Mouse (Mus musculus) adrenal gland, adult 8-10 months (tissue): ENCODE results near the gene Gm28043. TPM values are rescaled to one million over a fixed set of nuclear protein-coding genes. Genes with fewer than 3 reads are reported as not detected.
A peak's percentile ranks its signal among the peaks of the same experiment; 100 is the strongest.

ENCODE experiments used
- DNase-seq: peaks from one replicate; pipeline ENCODE4 v3.0.0; 2022
- total RNA-seq, 4 experiments: library from RNA; stranded (reverse); gene quantifications; 2 replicates each; pipeline ENCODE4 v1.2.4; 2022

The Gm28043 gene
- total RNA-seq, 4 experiments from 2014 or later: 3.1 to 8.1 (median 5.0) TPM

DNA sequence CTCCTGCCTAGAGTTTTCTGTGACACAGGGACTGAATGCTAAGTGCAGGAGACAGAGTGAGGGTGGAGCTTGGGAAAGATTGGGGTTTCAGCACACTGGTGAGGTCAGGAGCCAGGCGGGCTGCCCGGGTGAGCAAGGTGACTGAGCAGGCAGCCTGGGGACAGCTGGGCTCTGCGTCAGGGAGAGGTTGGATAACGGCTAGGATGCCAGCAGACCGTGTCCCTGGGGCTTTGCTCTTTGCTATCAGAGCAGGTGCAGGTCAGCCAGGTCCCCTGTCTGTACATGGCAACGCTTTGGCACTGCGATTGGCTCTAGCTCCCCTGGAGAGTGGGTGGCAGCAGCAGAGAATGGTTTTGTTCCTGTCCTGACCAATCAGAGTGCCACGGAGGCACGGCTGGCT is 12.6 kb downstream of the Gm28043 start:
- DNase-seq: no peak

DNA sequence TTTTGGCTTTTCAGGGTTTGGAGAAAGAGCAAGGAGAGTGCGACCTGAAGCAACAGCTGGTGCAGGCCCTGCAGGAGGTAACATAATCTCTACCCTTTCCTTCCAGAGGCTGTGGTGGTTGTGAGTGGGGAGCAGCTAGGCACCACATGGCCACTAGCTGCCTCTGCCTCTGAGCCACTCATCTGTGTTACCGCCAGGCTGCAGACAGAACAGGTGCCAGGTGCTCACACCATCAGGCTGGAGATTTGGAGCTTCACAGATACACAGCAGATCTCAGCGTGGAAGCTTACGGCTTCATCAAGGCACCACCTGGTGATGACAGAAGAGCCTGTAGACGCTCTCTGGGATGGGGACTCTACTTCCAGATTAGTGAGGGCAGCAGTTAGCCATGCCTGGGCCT is 14.3 kb downstream of the Gm28043 start:
- no peak for DNase-seq

GRCm38 (mm10) chr17:29629620-29630019 is 14.9 kb downstream of the Gm28043 start:
- DNase-seq: no peak

DNA sequence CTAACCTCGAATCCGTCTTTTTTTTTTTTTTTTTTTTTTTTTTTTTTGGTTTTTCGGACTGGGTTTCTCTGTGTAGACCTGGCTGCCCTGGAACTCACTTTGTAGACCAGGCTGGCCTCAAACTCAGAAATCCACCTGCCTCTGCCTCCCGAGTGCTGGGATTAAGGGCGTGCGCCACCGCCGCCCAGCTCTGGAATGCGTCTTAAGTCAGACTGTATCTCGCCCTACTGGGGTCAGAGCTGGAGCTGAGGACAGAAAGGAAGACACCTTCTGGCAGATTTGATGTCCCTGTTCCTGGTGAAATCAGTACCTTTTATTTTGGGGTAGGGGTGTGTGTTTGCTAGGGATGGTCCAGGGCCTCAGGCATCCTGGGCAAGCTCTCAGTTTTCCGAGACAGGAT is 17.6 kb downstream of the Gm28043 start:
- no peak for DNase-seq

DNA sequence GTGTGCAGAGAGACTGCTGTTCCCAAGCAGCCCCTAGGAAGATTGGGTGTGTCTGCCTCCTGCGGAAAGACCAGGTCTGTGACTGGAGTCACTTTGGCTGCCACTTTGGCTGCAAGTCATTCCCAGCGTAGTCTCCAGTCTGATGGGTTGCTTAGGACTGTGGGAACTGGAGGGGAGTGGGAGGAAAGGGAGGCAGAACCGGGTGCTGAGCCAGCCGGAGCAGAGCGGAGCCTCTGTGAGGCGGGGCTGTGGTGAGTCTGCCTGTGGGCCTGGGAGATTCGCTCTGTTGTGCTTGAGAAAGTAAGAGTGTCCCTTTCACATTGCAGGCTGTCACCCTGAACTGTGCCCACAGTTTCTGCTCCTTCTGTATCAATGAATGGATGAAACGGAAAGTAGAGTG is 20.8 kb downstream of the Gm28043 start:
- DNase-seq: no peak

- DNase-seq: no peak
Observed at GRCm38 (mm10) chr17:29636118-29636517, 21.4 kb downstream of the Gm28043 start.

GRCm38 (mm10) chr17:29637377-29637776 is 22.7 kb downstream of the Gm28043 start:
- DNase-seq: no peak

GRCm38 (mm10) chr17:29637895-29638294 is 23.2 kb downstream of the Gm28043 start:
- DNase-seq: no peak

DNA sequence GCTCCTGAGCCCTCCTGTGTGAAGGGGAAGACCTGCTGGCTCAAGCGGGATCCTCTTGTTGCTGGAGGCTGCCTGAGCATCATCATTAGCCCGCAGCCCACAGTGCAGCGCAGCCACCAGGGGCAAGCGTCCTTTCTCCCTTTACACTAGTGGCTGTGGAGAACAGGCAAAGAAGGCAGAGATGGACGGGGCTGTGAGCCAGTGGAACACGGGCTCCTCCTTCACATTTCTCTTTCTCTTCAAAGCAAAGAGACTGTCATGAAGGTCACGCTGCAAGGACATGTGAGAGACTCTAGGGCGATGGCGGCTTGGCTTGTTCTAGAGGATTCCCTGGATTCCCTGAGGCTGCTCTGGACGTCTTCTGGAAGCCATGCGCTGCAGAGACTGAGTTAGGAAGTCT is 26.3 kb downstream of the Gm28043 start:
- DNase-seq: peak; percentile 78

- DNase-seq: no peak
Observed at GRCm38 (mm10) chr17:29642219-29642618, 27.5 kb downstream of the Gm28043 start.

- no peak for DNase-seq
Observed at GRCm38 (mm10) chr17:29658249-29658648, 43.6 kb downstream of the Gm28043 start.

DNA sequence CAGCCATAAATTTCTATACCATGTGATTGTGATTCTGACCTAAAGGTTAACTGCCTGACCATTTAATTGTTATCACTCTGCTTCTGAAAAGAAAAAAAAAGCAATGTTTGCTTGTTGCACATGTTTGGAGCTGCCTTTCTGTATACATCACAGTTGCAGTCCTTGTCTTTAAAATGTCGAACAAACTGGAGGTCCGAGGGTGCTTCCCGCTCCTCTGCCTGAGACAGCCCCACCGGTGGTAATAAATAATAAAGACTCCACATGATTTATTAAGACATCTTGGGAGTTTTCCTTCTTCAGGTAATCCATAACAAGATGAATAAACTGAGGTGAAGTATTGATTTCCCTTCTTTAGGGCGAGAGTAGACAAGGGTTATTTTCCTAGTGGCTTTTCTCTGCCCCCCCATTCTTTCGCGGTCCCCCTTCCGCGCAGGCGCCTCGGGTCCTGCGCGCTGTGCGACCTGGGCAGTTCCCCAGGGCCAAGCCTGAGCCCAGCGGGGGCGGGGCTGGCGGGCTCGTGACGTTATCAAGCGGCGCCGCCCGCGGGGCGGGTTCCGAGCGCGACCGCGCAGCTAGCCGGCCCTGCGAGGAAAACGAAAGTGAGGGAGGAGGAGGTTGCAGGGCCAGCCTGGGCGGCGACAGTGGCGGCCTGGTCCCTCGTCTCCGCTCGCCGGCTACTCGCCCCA is 45.5 kb downstream of the Gm28043 start, which contains the start of gene Cmtr1:
TSS of gene Cmtr1 (plus strand) at position 520 of the 686 bp plus-strand sequence.
- peak; percentile 95 for DNase-seq

DNA sequence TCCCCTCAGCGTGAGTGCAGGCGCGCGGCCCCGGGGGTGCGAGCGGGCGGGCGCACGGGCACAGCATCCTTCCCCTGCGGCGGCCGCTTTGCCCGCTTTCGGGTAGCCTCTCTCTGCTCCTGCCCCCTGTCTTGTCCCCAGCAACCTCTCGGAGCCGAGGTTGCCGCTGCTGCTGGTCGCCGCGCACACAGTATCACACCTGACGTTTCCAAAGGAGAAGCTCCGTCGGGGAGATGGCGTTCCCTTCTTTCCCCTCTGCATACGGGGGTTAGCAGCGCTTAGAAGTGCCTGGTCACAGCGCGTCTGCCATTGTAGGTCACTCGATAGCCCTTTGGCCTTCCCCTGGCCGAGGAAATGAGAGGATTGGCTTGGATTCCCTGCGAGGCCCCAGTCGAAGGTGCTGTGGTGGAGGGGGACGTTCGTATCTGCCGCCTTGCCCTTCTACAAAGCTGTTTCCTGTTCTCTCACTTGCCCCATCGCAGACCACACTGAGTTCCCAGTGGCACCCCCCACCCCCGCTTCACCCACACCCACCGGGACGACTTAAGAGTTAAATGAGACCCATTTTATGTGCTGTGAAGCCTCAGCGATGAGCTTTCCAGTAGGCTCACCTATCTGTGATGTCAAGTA is 46.2 kb downstream of the Gm28043 start:
- peak; percentile 25 for DNase-seq

DNA sequence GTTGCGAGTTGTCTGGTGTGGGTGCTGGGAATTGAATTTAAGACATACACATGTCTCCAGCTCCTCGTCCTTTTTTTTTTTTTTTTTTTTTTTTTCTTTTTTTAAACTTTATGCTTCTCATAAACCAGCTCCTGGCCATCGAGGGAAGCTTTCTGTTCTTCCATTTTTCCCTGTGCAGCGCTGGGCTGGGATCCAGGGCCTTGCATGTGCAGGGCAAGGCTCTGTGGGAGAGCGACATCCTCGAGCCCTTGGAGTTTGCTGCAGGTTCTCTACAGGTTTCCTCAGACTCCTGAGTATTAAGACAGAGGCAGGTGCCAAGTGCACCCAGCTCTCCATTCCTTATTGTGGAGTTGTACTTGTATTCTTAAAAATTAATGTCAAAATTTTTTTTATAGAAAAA is 47.5 kb downstream of the Gm28043 start:
- no peak for DNase-seq

- DNase-seq: peak; percentile 49
Observed at GRCm38 (mm10) chr17:29668051-29668986, 53.6 kb downstream of the Gm28043 start.

DNA sequence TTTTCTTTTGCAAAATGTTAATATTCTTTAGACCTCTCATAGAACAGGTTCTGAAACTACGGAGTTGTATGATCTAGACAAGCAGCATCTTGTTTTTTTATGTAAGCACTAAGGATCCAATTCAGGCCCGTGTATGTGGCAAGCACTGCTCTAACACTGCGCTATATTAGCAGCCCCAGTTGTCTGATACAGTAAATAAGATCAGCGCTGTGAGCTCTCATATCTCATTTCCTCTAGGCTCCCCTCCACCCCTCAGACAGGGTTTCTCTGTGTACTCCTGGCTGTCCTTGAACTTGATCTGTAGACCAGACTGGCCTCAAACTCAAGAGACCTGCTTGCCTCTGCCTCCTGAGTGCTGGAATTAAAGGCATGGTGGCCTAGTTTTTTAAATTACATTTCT is 54.4 kb downstream of the Gm28043 start:
- DNase-seq: no peak

- no peak for DNase-seq
Observed at GRCm38 (mm10) chr17:29669936-29670335, 55.3 kb downstream of the Gm28043 start.

- no peak for DNase-seq
Observed at GRCm38 (mm10) chr17:29671021-29671420, 56.3 kb downstream of the Gm28043 start.

DNA sequence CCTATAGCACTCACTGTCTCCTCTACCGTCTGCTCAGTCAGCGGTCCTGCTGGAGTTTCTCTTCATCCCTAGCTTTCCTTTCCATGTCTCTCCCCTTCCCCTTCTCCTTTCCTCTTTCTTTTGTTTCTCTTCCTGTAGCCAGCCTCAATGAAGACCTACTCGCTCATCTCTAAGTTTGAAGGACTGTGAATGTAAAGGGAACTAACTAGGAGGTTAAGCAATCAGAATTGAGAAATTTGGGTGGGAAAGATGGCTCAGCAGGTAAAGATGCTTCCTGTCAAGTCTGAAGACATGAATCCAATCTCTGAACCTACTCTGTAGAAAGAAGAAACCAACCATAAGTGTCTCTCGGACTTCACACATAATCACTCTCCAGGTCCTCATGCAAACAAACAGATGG is 58.6 kb downstream of the Gm28043 start:
- no peak for DNase-seq

- no peak for DNase-seq
Observed at GRCm38 (mm10) chr17:29678526-29678925, 63.9 kb downstream of the Gm28043 start.

- DNase-seq: no peak
Observed at GRCm38 (mm10) chr17:29679038-29679767, 64.5 kb downstream of the Gm28043 start.

DNA sequence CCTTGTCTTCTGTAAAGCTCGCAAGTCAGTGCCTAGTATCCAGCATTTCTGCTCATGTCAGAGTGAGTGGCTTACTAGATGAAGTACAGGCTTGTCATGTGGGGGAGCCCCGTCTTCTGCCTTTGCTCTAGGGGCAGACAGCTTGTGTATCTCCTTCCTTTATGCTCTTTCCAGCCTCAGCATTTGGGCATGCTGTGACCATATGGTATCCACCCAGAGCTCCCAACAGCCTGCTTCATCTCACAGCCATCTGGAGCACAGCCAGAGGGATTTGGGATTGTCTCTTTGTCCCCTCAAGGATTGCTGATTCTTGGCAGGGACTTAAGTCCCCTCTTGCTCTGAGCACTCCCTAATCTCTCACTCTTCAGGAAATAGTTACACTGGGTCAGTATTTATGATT is 65.5 kb downstream of the Gm28043 start:
- DNase-seq: no peak
